Mouse (Mus musculus): ENCODE measurements around the gene Sh3gl2. TPM values are rescaled to one million over a fixed set of nuclear protein-coding genes. Genes with fewer than 3 reads are reported as not detected.
A peak's percentile ranks its signal among the peaks of the same experiment; 100 is the strongest.

The Sh3gl2 gene
- total RNA-seq (2021) = 1 to 10 TPM in 1 of 2 experiments, under 1 TPM in 1; 0.59 to 1.1 TPM
- long read RNA-seq, experiment 1, partial matches to known transcripts = 0 of 3 reads
- long read RNA-seq, experiment 1, other reads (novel, unspliced or antisense) = 0 of 3 reads
- long read RNA-seq, experiment 2 = 0 reads

DNA sequence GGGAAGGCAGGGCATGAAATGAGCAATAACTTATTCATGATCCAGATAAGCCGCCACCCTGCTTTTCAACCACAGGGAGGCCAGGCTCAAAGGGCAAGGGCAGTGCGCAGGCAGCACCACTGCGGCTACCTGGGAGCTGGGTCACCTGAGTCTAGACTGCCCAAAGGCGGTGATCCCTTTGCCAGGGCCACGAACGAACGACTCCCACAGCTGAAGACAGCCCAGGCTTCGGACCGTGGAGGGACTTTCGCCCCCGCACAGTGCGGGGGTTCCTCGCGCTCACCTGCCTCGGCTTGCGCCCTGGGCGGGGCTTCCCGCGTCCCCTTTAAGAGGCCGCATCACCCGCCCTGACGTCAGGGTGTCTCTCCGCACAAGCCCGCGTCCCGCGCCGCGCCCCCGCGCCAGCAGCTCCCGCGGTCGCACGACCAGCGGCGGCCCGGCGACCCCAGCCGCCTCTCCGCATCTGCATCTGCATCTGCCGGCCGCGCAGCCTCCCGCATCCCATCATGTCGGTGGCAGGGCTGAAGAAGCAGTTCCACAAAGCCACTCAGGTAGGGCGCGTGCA, at the start of gene Sh3gl2:
TSS of gene Sh3gl2 (plus strand) at position 56 of the 565 bp plus-strand sequence.
- DNase-seq (ENCODE audit: low spot score in 2 of 2) = peak in 1 of 2 experiments; percentile 21

- no peak for DNase-seq (ENCODE audit: low spot score in 2 of 2)
These were observed 43.8 kb upstream of the Sh3gl2 start for GRCm38 (mm10) chr4:85161156-85161555.

DNA sequence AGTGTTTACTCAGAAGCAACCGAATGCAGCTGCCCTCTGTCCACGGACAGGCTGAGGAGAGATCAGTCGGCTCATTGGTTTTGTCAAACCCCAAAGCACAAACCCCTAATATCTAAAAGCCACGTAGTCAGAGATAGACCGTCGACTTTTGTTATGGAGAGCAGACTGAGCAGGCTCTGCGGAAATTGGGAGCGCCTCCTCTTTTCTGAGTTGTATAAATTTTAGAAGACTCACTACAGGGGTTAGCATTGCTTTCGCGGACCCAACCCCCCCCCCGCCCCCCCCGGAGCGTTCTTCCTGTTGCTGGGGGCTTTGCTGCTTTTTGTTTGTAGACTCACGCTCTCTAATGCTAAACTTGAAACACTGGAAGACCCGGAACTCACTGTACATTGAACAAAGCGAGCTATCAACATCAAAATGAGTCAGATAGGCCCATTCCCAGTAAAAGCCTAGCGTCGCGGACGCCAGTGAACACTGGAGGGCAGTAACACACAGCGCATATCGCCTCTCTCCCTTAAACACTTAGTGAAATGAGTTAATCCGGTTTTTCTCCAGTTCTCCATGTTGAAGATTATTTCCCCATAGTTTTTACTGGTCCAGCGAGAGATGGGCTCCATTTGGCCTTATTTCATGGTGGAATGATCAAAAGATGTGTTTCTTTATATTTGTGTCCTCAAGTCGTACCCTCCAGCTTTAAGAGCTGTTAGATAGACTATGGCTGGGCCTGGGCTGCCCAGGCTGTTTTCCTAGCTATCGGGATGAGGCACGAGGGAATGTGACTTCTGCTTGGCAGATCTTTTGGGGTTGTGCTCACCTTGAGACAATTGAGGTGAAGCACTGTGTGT, 42.2 kb upstream of the Sh3gl2 start:
- DNase-seq (ENCODE audit: low spot score in 2 of 2) = peak in 1 of 2 experiments; percentile 34

DNA sequence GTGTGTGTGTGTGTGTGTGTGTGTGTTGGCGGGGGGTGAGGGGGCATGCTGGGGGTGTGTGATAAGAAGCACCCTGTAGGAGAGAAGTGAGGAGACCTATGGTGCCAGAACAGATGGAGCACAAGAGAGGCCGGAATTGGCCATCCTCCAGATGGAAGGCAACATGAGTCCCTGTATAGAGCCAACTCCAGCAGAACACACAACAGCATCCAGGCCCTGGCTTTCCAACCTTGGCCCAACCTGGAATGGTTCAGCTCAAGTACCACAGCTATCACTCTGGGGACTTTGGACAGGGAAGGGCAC, 41.7 kb upstream of the Sh3gl2 start:
- DNase-seq (ENCODE audit: low spot score in 2 of 2) = no peak

DNA sequence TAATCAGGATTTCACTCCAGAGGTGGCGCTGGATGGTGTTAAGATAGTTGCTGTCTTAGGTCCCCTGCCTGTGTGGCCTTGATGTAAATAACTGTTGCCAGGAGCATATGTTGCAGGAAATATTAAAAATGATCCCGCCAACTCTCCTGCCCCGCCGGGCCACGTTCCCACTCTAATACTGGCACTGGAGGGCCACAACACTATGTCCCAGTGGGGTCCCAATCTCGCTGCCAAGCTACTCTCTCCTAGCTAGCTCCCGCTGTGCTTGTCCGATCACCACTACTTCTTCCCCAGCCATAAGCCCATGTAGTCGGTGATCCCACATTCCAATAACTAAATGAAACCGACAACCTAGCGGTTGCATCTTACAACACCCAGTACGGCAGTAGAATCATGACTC, 36.9 kb upstream of the Sh3gl2 start:
- no peak for DNase-seq (ENCODE audit: low spot score in 2 of 2)

- DNase-seq (ENCODE audit: low spot score in 2 of 2) = no peak
These were observed 29.5 kb upstream of the Sh3gl2 start for GRCm38 (mm10) chr4:85175466-85175865.

- DNase-seq (ENCODE audit: low spot score in 2 of 2) = no peak
These were observed 26.4 kb upstream of the Sh3gl2 start for GRCm38 (mm10) chr4:85178394-85179051.

DNA sequence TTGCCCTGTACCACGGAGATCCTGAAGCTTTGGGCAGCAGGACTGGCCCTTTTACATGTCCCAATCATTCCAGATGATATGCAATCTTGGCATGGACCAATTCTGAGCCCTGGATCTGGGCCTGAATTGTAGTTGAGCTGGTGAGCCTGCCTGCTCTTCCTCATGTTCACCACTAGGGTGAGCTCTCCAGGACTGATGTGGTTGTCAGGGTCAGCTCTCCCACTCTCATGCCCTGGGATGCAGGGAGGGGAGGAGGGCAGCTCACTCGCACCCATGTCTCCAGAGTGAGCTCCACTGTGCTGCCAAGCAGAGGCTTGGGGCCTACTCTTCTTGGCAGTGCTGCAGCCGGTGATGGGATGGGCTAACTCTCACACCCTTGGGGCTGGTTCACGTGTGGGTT, 18.9 kb upstream of the Sh3gl2 start:
- DNase-seq (ENCODE audit: low spot score in 2 of 2) = no peak

- DNase-seq (ENCODE audit: low spot score in 2 of 2) = no peak
These were observed 8.7 kb upstream of the Sh3gl2 start for GRCm38 (mm10) chr4:85196201-85196600.

DNA sequence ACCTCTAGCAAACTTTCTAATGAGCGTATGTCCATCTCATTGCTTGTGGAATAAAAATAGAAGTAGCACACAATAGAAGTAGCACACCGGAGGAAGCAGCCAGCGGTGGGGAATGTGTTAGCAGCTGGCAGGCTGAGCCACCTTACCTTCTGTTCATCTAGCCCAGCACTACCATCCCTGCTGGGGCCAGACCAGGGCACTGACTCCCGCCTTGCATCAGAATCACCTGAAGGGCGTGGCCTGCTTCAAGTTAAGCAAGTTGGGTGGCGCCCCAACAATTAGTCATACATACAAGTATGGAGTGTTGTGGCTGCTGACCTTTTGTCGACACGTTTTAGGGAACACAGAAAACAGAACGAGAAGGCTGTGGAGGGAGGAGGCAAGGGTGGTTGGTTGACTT, 6.5 kb upstream of the Sh3gl2 start:
- no peak for DNase-seq (ENCODE audit: low spot score in 2 of 2)

DNA sequence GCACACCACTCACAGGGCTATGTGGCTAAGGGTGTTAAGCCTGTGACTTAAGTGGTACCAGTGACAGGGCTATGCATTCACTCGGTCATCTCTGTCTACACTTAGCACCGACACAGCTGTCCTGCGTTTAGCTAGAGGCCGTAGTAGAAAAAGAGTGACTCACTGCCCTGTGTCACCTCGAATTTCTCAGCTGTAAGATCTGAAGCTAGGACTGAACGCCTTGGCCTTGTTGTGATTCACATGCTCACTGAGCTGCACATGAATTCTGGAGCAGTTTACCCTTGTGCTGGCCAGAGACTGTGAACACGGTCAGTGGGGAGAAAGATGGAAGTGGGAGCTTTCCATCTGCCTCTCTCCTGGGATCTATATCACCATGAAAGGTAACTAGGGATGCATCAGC, 2.3 kb upstream of the Sh3gl2 start:
- no peak for DNase-seq (ENCODE audit: low spot score in 2 of 2)

GRCm38 (mm10) chr4:85205636-85206211, 798 bp downstream of the Sh3gl2 start:
- peak; percentile 16 to 20 for DNase-seq (ENCODE audit: low spot score in 2 of 2)

DNA sequence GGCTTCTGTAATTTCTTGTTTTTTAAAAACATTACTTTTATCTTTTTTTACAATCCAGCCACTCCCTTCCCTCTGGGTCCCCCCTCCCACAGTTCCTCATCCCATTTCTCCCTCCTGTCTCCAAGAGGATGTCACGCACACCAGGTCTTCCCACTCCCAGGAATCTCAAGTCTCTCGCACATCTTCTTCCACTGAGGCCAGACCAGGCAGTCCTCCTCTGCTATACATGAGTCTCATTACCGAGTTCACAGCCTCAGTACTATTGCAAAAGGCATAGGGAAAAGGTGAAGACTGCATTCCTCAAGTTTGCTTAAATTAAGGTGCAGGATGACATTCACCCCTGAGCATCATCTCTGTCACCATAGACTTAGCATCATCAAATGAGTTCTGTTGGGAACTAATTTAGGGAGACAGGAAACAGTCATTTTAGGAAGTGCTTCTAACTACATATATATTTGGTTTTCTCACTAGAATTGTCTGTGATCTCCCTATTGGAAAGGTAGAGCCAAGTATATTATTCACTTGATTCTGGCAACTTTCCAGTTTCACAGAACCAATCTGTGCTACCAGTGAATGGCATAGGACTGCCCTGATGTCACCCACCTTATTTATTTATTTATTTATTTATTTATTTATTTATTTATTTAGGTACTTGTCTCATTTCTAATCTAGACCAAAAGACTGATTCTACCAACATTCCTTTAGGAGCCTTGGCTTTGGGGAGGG, 1.9 kb downstream of the Sh3gl2 start:
- DNase-seq (ENCODE audit: low spot score in 2 of 2) = no peak

- DNase-seq (ENCODE audit: low spot score in 2 of 2) = no peak
These were observed 2.6 kb downstream of the Sh3gl2 start for GRCm38 (mm10) chr4:85207515-85207914.

DNA sequence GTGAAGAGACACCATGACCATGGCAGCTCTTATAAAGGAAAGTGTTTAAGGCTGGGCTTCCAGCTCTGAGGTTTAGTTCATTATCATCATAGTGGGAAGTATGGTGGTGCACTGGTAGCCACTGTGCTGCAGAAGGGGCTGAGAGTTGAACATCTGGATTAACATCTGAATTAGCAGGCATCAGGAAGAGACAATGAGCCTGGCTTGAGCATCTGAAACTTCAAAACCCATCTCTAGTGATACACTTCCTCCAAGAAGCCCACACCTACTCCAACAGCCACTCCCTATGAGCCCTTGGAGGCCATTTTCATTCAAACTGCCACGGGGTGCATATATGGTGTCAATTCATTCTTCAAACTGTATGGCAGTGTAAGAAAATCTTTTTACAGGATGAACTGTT, 3.6 kb downstream of the Sh3gl2 start:
- DNase-seq (ENCODE audit: low spot score in 2 of 2) = no peak

GRCm38 (mm10) chr4:85210953-85211352, 6.0 kb downstream of the Sh3gl2 start:
- no peak for DNase-seq (ENCODE audit: low spot score in 2 of 2)

DNA sequence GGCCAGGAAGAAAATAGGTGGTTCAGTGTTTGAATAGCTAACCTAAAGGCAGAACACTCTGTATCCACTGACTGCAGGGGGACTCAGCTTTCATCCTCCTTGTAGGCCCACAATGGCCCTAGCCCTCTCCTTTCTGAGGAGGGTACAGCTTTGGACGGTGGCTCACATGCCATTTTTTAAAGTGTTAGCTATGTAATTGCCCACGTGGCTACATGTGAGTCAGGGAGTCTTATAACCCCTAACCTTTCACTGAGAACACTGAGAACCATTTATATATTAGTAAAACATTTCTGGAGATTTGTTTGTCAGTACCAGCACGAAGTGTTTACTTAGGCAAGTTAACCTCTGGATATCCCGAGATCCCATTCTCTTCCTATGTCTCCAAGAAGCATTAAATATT, 12.1 kb downstream of the Sh3gl2 start:
- DNase-seq (ENCODE audit: low spot score in 2 of 2) = no peak

- DNase-seq (ENCODE audit: low spot score in 2 of 2) = no peak
These were observed 17.8 kb downstream of the Sh3gl2 start for GRCm38 (mm10) chr4:85222716-85223115.

- no peak for DNase-seq (ENCODE audit: low spot score in 2 of 2)
These were observed 21.8 kb downstream of the Sh3gl2 start for GRCm38 (mm10) chr4:85226731-85227130.

GRCm38 (mm10) chr4:85227664-85228588, 23.0 kb downstream of the Sh3gl2 start:
- DNase-seq (ENCODE audit: low spot score in 2 of 2) = no peak

Data from gastrocnemius, postnatal 4 days (tissue).